Mouse (Mus musculus): Measurements from ENCODE around the gene Clnk. TPM values are rescaled to one million over a fixed set of nuclear protein-coding genes. Genes with fewer than 3 reads are reported as not detected.
A peak's percentile ranks its signal among the peaks of the same experiment; 100 is the strongest.

Gene Clnk
- polyA plus RNA-seq, 1 experiment from 2014 or later: 0.18 TPM

GRCm38 (mm10) chr5:38881416-38881727 lies 4.8 kb upstream of the Clnk start:
- H3K9ac ChIP-seq (ENCODE audit: low read length): no peak overlapping the region
- no peak for DNase-seq (ENCODE audit: low spot score, missing footprints)
- H3K4me1 ChIP-seq (ENCODE audit: control insufficient read depth, insufficient read depth, low read length): no peaks in the 10 kb centered on the region
- no peak overlapping the region for H3K27ac ChIP-seq (ENCODE audit: low read depth, low read length)
- no peaks in the 10 kb centered on the region for H3K27me3 ChIP-seq (ENCODE audit: control insufficient read depth, insufficient read depth, low read length)
- no peaks in the 10 kb centered on the region for H3K9me3 ChIP-seq (ENCODE audit: control insufficient read depth, low read length)
- ATAC-seq (ENCODE audit: low FRiP score): no peak
- WGBS: 83% methylated on average over 1 of the region's 1 CpGs
- H3K36me3 ChIP-seq (ENCODE audit: control insufficient read depth, insufficient read depth, low read length): no peaks in the 10 kb centered on the region
- H3K4me3 ChIP-seq (ENCODE audit: low read depth, low read length): no peak overlapping the region
- no peak overlapping the region for H3K4me2 ChIP-seq

DNA sequence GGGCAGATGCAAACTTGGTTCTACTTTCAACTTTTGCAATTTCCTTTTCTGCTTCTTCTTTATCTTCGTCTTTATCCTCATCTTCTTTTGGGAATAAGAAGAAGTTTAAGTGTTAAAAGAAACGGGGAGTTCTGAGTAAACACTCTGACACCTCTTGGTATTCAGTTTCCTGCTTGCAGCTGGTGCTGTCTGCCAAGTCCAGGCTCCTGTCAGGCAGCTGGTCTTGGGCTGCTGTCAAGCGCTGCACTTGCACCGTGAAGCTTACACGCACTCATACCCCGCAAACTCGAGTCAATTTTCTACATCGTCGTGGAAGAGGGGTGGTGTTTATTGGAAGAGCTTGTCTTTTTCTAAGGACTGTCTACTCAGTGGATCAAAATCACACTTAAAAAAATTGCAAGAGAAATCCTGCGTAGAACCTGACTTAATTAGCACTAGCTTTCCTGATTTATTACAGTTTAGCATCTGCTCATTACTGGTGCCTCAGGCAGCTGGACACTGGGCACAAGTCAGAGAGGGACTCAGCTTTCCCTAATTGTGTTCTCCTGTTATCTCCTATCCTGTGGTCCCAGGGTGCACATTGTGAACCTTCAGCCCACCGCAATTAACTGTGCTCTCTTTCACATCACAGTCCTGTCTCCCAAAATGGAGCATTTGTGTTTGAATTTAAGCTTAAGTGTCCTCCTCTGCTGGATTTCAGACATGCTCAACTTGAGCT lies 3.5 kb upstream of the Clnk start:
- Histone ChIP-seq H3K4me1 (ENCODE audit: control insufficient read depth, insufficient read depth, low read length) (no peaks in the 10 kb centered on the region; the same call in 1 of the 2 replicates), H3K9me3 (ENCODE audit: control insufficient read depth, low read length) (no peaks in the 10 kb centered on the region), H3K27ac (ENCODE audit: low read depth, low read length) (no peak overlapping the region), H3K9ac (ENCODE audit: low read length) (no peak overlapping the region), H3K27me3 (ENCODE audit: control insufficient read depth, insufficient read depth, low read length) (no peaks in the 10 kb centered on the region), H3K36me3 (ENCODE audit: control insufficient read depth, insufficient read depth, low read length) (no peaks in the 10 kb centered on the region), H3K4me3 (ENCODE audit: low read depth, low read length) (no peak overlapping the region), H3K4me2 (no peak overlapping the region)
- ATAC-seq (ENCODE audit: low FRiP score) (peak; percentile 52; the same call in 1 of the 2 replicates), DNase-seq (ENCODE audit: low spot score, missing footprints) (no peak)
- WGBS: 75% methylated on average over 11 of the region's 11 CpGs

GRCm38 (mm10) chr5:38875403-38875802 lies 1.2 kb downstream of the Clnk start:
- no peaks in the 10 kb centered on the region for H3K9me3 ChIP-seq (ENCODE audit: control insufficient read depth, low read length)
- DNase-seq (ENCODE audit: low spot score, missing footprints): no peak
- no peaks in the 10 kb centered on the region for H3K36me3 ChIP-seq (ENCODE audit: control insufficient read depth, insufficient read depth, low read length)
- peak; percentile 36; the same call in 1 of the 2 replicates for ATAC-seq (ENCODE audit: low FRiP score)
- WGBS: 40% methylated on average over 3 of the region's 3 CpGs
- peaks cover 2% of the 10 kb centered on the region; the same call in 1 of the 2 replicates for H3K4me1 ChIP-seq (ENCODE audit: control insufficient read depth, insufficient read depth, low read length)
- no peak overlapping the region for H3K9ac ChIP-seq (ENCODE audit: low read length)
- no peak overlapping the region for H3K27ac ChIP-seq (ENCODE audit: low read depth, low read length)
- no peak overlapping the region for H3K4me3 ChIP-seq (ENCODE audit: low read depth, low read length)
- no peak overlapping the region for H3K4me2 ChIP-seq
- no peaks in the 10 kb centered on the region for H3K27me3 ChIP-seq (ENCODE audit: control insufficient read depth, insufficient read depth, low read length)

GRCm38 (mm10) chr5:38874931-38875330 lies 1.7 kb downstream of the Clnk start:
- H3K4me1 ChIP-seq (ENCODE audit: control insufficient read depth, insufficient read depth, low read length): peaks cover 2% of the 10 kb centered on the region; the same call in 1 of the 2 replicates
- no peak overlapping the region for H3K4me3 ChIP-seq (ENCODE audit: low read depth, low read length)
- WGBS: 4% methylated on average over 1 of the region's 1 CpGs
- no peak for DNase-seq (ENCODE audit: low spot score, missing footprints)
- no peak overlapping the region for H3K4me2 ChIP-seq
- peak; percentile 23; the same call in 1 of the 2 replicates for ATAC-seq (ENCODE audit: low FRiP score)
- H3K9me3 ChIP-seq (ENCODE audit: control insufficient read depth, low read length): no peaks in the 10 kb centered on the region
- H3K9ac ChIP-seq (ENCODE audit: low read length): no peak overlapping the region
- no peaks in the 10 kb centered on the region for H3K27me3 ChIP-seq (ENCODE audit: control insufficient read depth, insufficient read depth, low read length)
- H3K27ac ChIP-seq (ENCODE audit: low read depth, low read length): no peak overlapping the region
- H3K36me3 ChIP-seq (ENCODE audit: control insufficient read depth, insufficient read depth, low read length): no peaks in the 10 kb centered on the region

DNA sequence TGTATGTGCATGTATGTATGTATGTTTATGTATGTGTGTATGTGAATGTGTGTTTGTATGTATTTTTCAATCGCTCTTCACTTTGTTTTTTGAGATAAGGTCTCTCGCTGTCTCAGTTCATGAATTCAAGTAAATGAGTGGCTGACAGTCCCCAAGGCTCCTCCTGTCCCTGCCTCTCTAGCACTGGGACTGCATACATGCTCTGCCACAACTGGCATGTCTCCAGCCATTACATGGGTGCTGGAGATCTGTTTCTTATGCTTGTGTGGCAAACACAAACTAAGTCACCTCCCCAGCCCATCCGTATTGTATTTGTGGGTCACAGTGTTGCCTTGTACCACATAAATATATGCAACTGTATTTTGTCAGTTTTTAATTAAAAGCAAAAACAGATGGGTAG lies 3.7 kb downstream of the Clnk start:
- no peak overlapping the region for H3K27ac ChIP-seq (ENCODE audit: low read depth, low read length)
- H3K9me3 ChIP-seq (ENCODE audit: control insufficient read depth, low read length): no peaks in the 10 kb centered on the region
- ATAC-seq (ENCODE audit: low FRiP score) (no peak), DNase-seq (ENCODE audit: low spot score, missing footprints) (no peak)
- H3K4me3 ChIP-seq (ENCODE audit: low read depth, low read length): no peak overlapping the region
- 98% methylated on average over 3 of the region's 3 CpGs for WGBS
- no peak overlapping the region for H3K4me2 ChIP-seq
- no peaks in the 10 kb centered on the region for H3K36me3 ChIP-seq (ENCODE audit: control insufficient read depth, insufficient read depth, low read length)
- no peaks in the 10 kb centered on the region for H3K27me3 ChIP-seq (ENCODE audit: control insufficient read depth, insufficient read depth, low read length)
- peaks cover 2% of the 10 kb centered on the region; the same call in 1 of the 2 replicates for H3K4me1 ChIP-seq (ENCODE audit: control insufficient read depth, insufficient read depth, low read length)
- H3K9ac ChIP-seq (ENCODE audit: low read length): no peak overlapping the region

- ATAC-seq (ENCODE audit: low FRiP score): no peak
- DNase-seq (ENCODE audit: low spot score, missing footprints): no peak
- Histone ChIP-seq H3K9ac (ENCODE audit: low read length) (no peak overlapping the region), H3K9me3 (ENCODE audit: control insufficient read depth, low read length) (no peaks in the 10 kb centered on the region), H3K27me3 (ENCODE audit: control insufficient read depth, insufficient read depth, low read length) (no peaks in the 10 kb centered on the region), H3K27ac (ENCODE audit: low read depth, low read length) (no peak overlapping the region), H3K4me1 (ENCODE audit: control insufficient read depth, insufficient read depth, low read length) (peaks cover 2% of the 10 kb centered on the region; the same call in 1 of the 2 replicates), H3K36me3 (ENCODE audit: control insufficient read depth, insufficient read depth, low read length) (no peaks in the 10 kb centered on the region), H3K4me3 (ENCODE audit: low read depth, low read length) (no peak overlapping the region), H3K4me2 (no peak overlapping the region)
- WGBS: 60% methylated on average over 2 of the region's 2 CpGs
Observed at GRCm38 (mm10) chr5:38871591-38871990, 5.0 kb downstream of the Clnk start.

DNA sequence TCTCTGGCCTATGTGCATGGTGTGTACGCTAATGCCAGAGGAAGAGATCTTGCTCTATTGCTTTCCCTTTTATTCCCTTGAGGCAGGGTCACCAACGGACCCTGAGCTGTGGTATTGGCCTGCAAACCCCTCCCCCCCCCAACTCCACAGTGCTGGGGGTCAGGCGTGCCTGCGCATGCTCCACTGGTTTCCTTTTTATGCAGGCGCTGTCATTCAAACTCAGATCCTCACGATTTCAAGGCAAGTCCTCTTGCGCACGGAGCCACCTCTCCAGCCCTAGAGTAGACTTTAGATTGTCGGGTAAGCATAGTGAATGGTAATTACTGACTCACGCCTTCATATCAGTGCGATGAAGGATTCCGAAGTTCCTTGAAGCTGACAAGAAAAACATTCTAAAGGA lies 6.1 kb downstream of the Clnk start:
- no peak for ATAC-seq (ENCODE audit: low FRiP score)
- H3K9ac ChIP-seq (ENCODE audit: low read length): no peak overlapping the region
- no peak overlapping the region for H3K27ac ChIP-seq (ENCODE audit: low read depth, low read length)
- no peaks in the 10 kb centered on the region for H3K9me3 ChIP-seq (ENCODE audit: control insufficient read depth, low read length)
- DNase-seq (ENCODE audit: low spot score, missing footprints): no peak
- H3K4me2 ChIP-seq: no peak overlapping the region
- H3K36me3 ChIP-seq (ENCODE audit: control insufficient read depth, insufficient read depth, low read length): no peaks in the 10 kb centered on the region
- no peaks in the 10 kb centered on the region for H3K27me3 ChIP-seq (ENCODE audit: control insufficient read depth, insufficient read depth, low read length)
- WGBS: 50% methylated on average over 12 of the region's 12 CpGs
- H3K4me3 ChIP-seq (ENCODE audit: low read depth, low read length): no peak overlapping the region
- H3K4me1 ChIP-seq (ENCODE audit: control insufficient read depth, insufficient read depth, low read length): peaks cover 2% of the 10 kb centered on the region; the same call in 1 of the 2 replicates

- H3K4me2 ChIP-seq: no peak overlapping the region
- no peaks in the 10 kb centered on the region for H3K9me3 ChIP-seq (ENCODE audit: control insufficient read depth, low read length)
- H3K27ac ChIP-seq (ENCODE audit: low read depth, low read length): no peak overlapping the region
- WGBS: 83% methylated on average over 9 of the region's 9 CpGs
- H3K27me3 ChIP-seq (ENCODE audit: control insufficient read depth, insufficient read depth, low read length): no peaks in the 10 kb centered on the region
- H3K9ac ChIP-seq (ENCODE audit: low read length): no peak overlapping the region
- H3K4me3 ChIP-seq (ENCODE audit: low read depth, low read length): no peak overlapping the region
- H3K36me3 ChIP-seq (ENCODE audit: control insufficient read depth, insufficient read depth, low read length): no peaks in the 10 kb centered on the region
- peaks cover under 1% of the 10 kb centered on the region; the same call in 1 of the 2 replicates for H3K4me1 ChIP-seq (ENCODE audit: control insufficient read depth, insufficient read depth, low read length)
- DNase-seq (ENCODE audit: low spot score, missing footprints) (no peak), ATAC-seq (ENCODE audit: low FRiP score) (no peak)
Observed at GRCm38 (mm10) chr5:38869976-38870375, 6.6 kb downstream of the Clnk start.

GRCm38 (mm10) chr5:38864624-38865023 lies 12.0 kb downstream of the Clnk start:
- Histone ChIP-seq H3K4me2 (no peak overlapping the region), H3K9me3 (ENCODE audit: control insufficient read depth, low read length) (no peaks in the 10 kb centered on the region), H3K4me1 (ENCODE audit: control insufficient read depth, insufficient read depth, low read length) (no peaks in the 10 kb centered on the region), H3K4me3 (ENCODE audit: low read depth, low read length) (no peak overlapping the region), H3K9ac (ENCODE audit: low read length) (no peak overlapping the region), H3K27ac (ENCODE audit: low read depth, low read length) (no peak overlapping the region), H3K27me3 (ENCODE audit: control insufficient read depth, insufficient read depth, low read length) (no peaks in the 10 kb centered on the region), H3K36me3 (ENCODE audit: control insufficient read depth, insufficient read depth, low read length) (no peaks in the 10 kb centered on the region)
- no peak for DNase-seq (ENCODE audit: low spot score, missing footprints)
- ATAC-seq (ENCODE audit: low FRiP score): no peak
- 91% methylated on average over 6 of the region's 6 CpGs for WGBS
